Comparison of ENCODE assay signal across 8 mouse cellular contexts in the genomic region with DNA sequence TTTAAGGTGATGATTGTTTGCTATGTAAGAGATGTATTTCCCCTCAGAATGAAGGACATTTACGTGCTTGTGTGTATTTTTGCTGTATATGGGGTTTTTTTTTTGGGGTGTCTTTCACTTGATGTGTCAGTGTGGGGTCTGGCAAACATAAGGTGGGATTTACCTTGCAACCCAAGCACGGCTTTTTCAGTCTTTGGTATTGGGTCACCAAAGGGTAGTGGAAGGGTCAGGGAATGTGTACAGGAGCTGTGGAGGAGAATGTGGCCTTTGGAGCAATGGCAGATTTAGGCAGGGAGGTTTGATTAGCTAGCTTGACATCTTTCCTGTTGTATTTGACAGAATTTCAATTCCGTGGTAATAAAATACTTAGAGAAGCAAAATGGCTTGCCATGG. TPM values are rescaled to one million over a fixed set of nuclear protein-coding genes. Genes with fewer than 3 reads are reported as not detected.
DNase-seq lines count a peak whose midpoint lies in the region; ATAC-seq lines count a peak whose summit lies in the region.

No protein-coding gene starts in this region.

- no peaks in the 10 kb centered on the region for H3K9me3 ChIP-seq in embryonic facial prominence, embryonic 13.5 days
- H3K9me3 ChIP-seq in hindbrain, embryonic 15.5 days, result no peaks in the 10 kb centered on the region
- no peaks in the 10 kb centered on the region for H3K9me3 ChIP-seq in midbrain, embryonic 13.5 days

- peak overlapping the region; percentile 65 for H3K9ac ChIP-seq in embryonic facial prominence, embryonic 13.5 days
- peak overlapping the region; percentile 64 for H3K9ac ChIP-seq in hindbrain, embryonic 15.5 days
- H3K9ac ChIP-seq in midbrain, embryonic 13.5 days (replicated peaks), result peak overlapping the region; percentile 76

- peaks cover 15% of the 10 kb centered on the region for H3K4me1 ChIP-seq in embryonic facial prominence, embryonic 13.5 days
- H3K4me1 ChIP-seq in hindbrain, embryonic 15.5 days (replicated peaks), result peaks cover 37% of the 10 kb centered on the region
- peaks cover 30% of the 10 kb centered on the region for H3K4me1 ChIP-seq in midbrain, embryonic 13.5 days (replicated peaks)

- ATAC-seq in embryonic facial prominence, embryonic 13.5 days (ENCODE audit: insufficient number of reproducible peaks, insufficient read depth, low FRiP score, low TSS enrichment, low read depth), result no peak
- ATAC-seq in hindbrain, embryonic 15.5 days (ENCODE audit: low FRiP score, low read depth), result no peak
- no peak for ATAC-seq in midbrain, embryonic 13.5 days

- WGBS in embryonic facial prominence, embryonic 13.5 days, result 34% methylated on average over 3 of the region's 3 CpGs
- WGBS in hindbrain, embryonic 15.5 days, result 7% methylated on average over 3 of the region's 3 CpGs
- 18% methylated on average over 3 of the region's 3 CpGs for WGBS in midbrain, embryonic 13.5 days

- peak; percentile 17 for DNase-seq in kidney, adult 18-20 months
- DNase-seq in kidney, postnatal 14 days, result no peak
- DNase-seq in left cerebral cortex, postnatal 4 days, result no peak
- DNase-seq in lung, postnatal 36 days, result no peak
- no peak for DNase-seq in gastrocnemius, postnatal 25 days

- H3K27ac ChIP-seq in embryonic facial prominence, embryonic 13.5 days, result peak overlapping the region; percentile 75; the same call in 1 of the 2 replicates
- H3K27ac ChIP-seq in hindbrain, embryonic 15.5 days (replicated peaks), result peak overlapping the region; percentile 93
- peak overlapping the region; percentile 95 for H3K27ac ChIP-seq in midbrain, embryonic 13.5 days

- H3K4me2 ChIP-seq in embryonic facial prominence, embryonic 13.5 days, result peak overlapping the region; percentile 65
- peak overlapping the region; percentile 74 for H3K4me2 ChIP-seq in hindbrain, embryonic 15.5 days
- H3K4me2 ChIP-seq in midbrain, embryonic 13.5 days (replicated peaks), result peak overlapping the region; percentile 66

- H3K4me3 ChIP-seq in embryonic facial prominence, embryonic 13.5 days, result peak overlapping the region; percentile 43
- peak overlapping the region; percentile 55 for H3K4me3 ChIP-seq in hindbrain, embryonic 15.5 days
- H3K4me3 ChIP-seq in midbrain, embryonic 13.5 days (replicated peaks), result peak overlapping the region; percentile 55

- H3K27me3 ChIP-seq in embryonic facial prominence, embryonic 13.5 days, result no peaks in the 10 kb centered on the region
- H3K27me3 ChIP-seq in hindbrain, embryonic 15.5 days, result no peaks in the 10 kb centered on the region
- H3K27me3 ChIP-seq in midbrain, embryonic 13.5 days, result no peaks in the 10 kb centered on the region

- intact Hi-C loops in left cerebral cortex, postnatal 4 days (cut with DNase I), result no loop called here

- no peaks in the 10 kb centered on the region for H3K36me3 ChIP-seq in embryonic facial prominence, embryonic 13.5 days
- H3K36me3 ChIP-seq in hindbrain, embryonic 15.5 days, result no peaks in the 10 kb centered on the region
- H3K36me3 ChIP-seq in midbrain, embryonic 13.5 days, result no peaks in the 10 kb centered on the region

RNA-seq across cellular contexts. Expression of gene Clasp2, which starts 52.2 kb away (rescaled TPM):
- polyA plus RNA-seq in embryonic facial prominence, embryonic 13.5 days (2015; fragmentation: Nextera tagmentation; extraction: Ambion mirVana), result 28.0 and 31.2 TPM in 2 replicates
- polyA plus RNA-seq in hindbrain, embryonic 15.5 days (2015; fragmentation: Nextera tagmentation; extraction: Ambion mirVana), result 117 and 123 TPM in 2 replicates
- polyA plus RNA-seq in midbrain, embryonic 13.5 days (2015; fragmentation: Nextera tagmentation; extraction: Ambion mirVana), result 108 and 113 TPM in 2 replicates
- total RNA-seq in left cerebral cortex, postnatal 4 days (2021), result 100 to 1,000 TPM; 306 to 307 TPM
- total RNA-seq in gastrocnemius, postnatal 25 days (2021), result 10 to 100 TPM; 43.7 to 44.1 TPM
